Mouse (Mus musculus): ENCODE results near the gene Adprm.
A peak's percentile ranks its signal among the peaks of the same experiment; 100 is the strongest.
"Not testable (repeated sequence)": the region's sequence is repeated elsewhere in the genome, so short reads cannot be mapped to it uniquely, and the experiment has no call there.

Gene Adprm

DNA sequence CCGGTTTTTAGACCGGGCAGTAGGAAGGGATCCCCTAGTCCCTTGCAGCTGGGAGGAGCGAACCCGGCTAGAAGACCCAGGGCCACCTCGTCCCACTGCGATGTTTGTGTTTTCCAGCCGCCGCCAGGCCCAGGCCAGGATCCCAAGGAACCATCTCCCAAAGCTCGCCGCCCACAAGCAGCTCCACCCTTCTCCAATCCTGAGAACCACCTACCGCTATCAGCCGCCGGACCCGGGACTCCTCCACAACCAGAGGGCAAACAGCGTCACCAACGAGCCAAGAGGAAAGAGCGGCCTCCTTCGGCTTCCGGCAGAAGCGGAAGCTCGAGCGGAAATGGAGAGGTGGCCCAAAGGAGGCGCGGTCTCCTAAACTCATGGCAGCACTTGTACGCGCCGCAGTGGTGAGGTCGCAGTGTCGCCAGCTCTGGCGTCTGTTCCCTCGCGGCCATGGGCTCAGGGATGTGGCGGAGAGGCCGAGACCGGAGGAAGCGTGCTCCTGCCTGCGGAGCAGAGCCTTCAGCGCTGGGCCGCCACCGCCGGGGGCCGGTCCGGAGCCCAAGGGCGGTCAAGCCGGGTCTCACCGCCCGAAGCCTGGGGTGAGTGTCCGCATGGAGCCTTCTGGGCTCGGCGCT is at the start of gene Adprm, which contains the start of gene Sco1:
Gene Adprm, minus strand, starts transcription at position 274 of the 632 bp plus-strand sequence.
Gene Sco1, plus strand, starts transcription at position 350 of the 632 bp plus-strand sequence.
- peak; percentile 92 for DNase-seq (ENCODE audit: inconsistent ontology term)

DNA sequence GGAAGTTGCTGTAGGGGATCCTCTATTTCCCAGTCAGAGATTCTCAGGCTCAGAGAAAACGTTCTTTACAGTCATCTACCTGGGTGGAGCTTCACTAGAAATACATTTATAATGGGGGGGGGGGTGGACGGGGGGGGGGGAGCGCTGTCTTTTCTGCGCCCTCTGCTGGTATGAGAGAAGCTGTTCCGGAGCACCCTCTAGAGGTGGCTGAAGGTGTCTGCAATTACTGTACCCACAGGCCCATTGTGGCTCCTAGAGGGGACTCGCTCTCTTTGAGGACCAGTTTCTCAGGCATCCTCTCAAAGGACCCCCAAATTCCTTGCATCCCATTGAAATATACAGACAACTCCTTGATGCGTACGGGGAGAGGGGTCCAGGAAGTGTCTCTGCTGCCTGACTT is 49.3 kb upstream of the Adprm start:
- DNase-seq (ENCODE audit: inconsistent ontology term) = no peak

DNA sequence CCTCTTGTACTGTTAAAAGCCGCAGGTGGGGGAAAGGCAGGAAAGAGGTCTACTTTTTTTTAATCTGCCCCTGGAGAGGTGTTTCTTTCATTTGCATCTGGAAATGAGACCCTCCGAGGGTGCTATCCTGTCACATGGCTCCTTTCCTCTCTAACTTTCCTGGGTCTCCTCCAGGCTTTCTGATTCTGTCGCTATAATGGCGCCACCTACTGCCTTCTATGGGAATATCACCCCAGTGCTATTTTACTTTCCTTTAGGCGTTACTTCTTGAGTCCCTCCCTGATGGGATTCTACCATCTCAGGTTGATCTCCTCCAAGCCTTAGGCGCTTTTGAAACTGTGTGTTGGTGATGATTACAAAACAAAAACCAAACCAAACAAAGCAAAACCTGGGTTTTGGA is 47.8 kb upstream of the Adprm start:
- no peak for DNase-seq (ENCODE audit: inconsistent ontology term)

DNA sequence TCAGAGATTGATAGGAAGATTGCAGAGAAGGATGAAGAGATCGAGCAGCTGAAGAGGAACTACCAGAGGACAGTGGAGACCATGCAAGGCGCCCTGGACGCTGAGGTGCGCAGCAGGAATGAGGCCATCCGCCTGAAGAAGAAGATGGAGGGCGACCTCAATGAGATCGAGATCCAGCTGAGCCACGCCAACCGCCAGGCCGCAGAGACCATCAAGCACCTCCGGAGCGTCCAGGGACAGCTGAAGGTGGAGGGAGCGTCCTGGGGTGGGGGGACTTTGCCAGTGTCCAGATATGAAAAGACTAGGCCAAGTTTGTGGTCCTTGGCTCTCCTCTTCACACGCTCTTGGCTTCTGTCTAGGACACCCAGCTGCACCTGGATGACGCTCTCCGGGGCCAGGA is 46.8 kb upstream of the Adprm start:
- DNase-seq (ENCODE audit: inconsistent ontology term) = no peak

DNA sequence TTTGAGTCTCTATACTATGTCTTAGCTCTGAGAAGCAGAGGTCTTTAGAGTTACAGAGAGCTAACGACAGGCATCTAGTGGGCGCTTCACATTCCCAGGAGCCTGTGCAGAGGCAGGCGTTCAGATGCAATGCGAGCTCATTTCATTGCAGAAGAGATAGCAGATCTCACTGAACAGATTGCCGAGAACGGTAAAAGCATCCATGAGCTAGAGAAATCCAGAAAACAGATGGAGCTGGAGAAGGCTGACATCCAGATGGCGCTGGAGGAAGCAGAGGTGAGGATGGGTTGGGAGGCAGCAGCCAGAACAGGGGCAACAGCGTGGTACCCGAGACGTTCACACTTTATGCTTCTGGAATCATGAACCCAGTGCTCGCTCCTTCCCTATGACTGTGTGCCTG is 46.0 kb upstream of the Adprm start:
- no peak for DNase-seq (ENCODE audit: inconsistent ontology term)

DNA sequence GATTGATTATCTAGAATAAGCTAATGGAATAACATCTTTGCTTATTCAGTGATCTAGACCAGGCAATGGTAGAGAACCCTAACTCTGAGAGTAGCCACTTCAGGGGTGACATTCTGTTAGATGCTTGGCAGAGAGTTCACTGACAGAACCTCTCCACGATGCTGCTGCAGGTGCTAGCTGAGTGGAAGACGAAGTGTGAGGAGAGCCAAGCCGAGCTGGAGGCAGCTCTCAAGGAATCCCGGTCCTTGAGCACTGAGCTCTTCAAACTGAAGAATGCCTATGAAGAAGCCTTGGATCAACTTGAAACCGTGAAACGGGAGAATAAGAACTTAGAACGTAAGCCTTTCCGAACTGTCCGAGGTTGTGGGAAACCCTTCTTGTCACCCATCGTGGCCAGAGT is 45.3 kb upstream of the Adprm start:
- DNase-seq (ENCODE audit: inconsistent ontology term) = no peak

DNA sequence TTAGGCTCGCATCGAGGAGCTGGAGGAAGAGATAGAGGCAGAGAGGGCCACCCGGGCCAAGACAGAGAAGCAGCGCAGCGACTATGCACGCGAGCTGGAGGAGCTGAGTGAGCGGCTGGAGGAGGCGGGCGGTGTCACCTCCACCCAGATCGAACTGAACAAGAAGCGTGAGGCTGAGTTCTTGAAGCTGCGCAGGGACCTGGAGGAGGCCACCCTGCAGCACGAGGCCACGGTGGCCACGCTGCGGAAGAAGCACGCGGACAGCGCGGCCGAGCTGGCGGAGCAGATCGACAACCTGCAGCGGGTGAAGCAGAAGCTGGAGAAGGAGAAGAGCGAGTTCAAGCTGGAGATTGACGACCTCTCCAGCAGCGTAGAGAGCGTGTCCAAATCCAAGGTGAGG is 42.1 kb upstream of the Adprm start:
- DNase-seq (ENCODE audit: inconsistent ontology term) = no peak

DNA sequence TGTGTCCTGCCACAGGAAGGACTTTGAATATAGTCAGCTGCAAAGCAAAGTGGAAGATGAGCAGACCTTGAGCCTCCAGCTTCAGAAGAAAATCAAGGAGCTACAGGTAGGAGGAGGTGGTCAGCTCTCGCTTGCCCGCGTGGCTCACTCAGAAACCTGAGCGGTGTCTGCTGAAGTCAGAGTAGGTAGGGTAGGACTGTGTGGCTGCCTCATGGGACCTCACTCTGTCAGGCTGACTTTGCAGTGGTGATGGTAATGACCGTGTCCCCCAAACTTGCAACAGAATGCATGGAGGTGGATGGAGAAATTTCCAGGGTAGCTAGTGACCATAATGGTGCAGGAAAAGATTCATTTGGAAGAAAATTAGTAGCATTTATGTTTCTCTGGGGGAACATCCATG is 41.3 kb upstream of the Adprm start:
- no peak for DNase-seq (ENCODE audit: inconsistent ontology term)

DNA sequence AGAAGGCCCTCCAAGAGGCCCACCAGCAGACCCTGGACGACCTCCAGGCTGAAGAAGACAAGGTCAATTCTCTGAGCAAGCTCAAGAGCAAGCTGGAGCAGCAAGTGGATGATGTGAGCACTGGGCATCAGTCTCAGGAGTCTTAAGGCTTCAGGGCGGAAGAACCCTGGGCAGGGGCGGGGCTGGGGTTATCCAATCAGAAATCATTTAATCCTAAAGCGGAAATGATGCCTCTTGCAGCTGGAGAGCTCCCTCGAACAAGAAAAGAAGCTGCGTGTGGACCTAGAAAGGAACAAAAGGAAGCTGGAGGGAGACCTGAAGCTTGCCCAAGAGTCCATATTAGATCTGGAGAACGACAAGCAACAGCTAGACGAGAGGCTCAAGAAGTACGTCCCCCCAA is 40.8 kb upstream of the Adprm start:
- DNase-seq (ENCODE audit: inconsistent ontology term) = no peak

DNA sequence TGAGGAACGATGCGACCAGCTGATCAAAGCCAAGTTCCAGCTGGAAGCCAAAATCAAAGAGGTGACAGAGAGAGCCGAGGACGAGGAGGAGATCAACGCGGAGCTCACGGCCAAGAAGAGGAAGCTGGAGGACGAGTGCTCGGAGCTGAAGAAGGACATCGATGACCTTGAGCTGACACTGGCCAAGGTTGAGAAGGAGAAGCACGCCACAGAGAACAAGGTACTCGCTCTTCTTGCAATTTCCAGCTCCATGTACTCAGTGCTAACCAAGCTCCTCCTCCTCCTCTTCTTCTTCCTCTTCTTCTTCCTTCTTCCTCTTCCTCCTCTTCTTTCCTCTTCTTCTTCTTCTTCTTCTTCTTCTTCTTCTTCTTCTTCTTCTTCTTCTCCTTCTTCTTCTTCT is 40.0 kb upstream of the Adprm start:
- not testable (repeated sequence) for DNase-seq (ENCODE audit: inconsistent ontology term)

DNA sequence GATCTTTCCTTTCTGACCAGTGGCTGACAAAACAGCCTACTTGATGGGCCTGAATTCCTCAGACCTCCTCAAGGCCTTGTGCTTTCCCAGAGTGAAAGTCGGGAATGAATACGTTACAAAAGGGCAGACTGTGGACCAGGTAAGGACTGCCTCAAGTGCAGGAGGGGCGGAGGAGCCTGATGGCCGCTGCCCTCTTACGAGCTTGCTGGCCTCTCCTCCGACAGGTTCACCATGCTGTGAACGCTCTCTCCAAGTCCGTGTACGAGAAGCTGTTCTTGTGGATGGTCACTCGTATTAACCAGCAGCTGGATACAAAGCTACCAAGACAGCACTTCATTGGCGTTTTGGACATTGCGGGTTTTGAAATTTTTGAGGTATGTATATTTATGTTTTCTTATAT is 34.8 kb upstream of the Adprm start:
- DNase-seq (ENCODE audit: inconsistent ontology term) = no peak

DNA sequence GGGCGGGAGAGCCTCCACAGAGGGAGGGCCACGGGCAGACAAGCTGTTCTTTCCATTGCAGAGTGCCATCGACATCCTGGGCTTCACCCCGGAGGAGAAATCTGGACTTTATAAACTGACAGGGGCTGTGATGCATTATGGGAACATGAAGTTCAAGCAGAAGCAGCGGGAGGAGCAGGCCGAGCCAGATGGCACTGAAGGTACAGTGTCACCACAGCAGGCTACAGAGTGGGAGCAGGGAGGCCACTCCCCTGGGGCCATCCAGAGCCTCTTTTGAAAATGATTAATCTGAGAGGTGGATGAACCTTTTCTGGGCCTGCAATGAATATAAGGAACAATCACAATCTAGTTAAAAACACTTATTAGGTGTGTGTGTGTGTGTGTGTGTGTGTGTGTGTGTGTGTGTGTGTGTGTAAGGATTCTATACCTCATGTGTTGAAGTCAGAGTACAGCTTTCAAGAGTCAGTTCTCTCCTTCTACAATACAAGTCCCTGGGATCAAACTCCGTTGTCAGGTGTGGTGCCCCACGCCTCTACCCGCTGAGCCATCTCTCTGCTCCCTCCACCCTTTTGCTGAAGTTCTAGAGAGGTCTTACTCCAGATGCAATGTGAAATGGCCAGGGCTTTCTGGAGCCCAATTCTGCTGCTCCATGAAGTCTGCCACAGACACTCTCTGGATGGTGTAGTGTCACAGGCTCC is 34.2 kb upstream of the Adprm start:
- no peak for DNase-seq (ENCODE audit: inconsistent ontology term)

DNA sequence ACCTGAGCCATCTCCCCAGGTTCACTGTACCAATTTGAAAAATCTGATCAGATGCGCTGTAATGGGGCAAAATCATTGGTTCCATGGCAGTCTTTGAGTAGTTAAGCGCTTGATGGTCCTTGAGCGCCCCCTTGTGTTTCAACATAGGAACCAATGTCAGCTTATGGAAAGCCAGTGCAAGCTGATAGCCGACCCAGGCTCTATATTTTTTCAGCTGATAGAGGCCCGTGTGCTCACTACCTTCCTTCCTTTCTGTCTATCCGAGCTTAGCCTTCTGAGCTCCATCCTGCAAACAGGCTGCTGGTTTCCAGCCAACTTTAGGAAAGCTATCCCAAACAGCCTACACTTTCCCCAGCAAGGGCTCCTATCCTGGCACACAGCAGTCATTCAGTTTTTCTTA is 33.1 kb upstream of the Adprm start:
- peak; percentile 54 for DNase-seq (ENCODE audit: inconsistent ontology term)

DNA sequence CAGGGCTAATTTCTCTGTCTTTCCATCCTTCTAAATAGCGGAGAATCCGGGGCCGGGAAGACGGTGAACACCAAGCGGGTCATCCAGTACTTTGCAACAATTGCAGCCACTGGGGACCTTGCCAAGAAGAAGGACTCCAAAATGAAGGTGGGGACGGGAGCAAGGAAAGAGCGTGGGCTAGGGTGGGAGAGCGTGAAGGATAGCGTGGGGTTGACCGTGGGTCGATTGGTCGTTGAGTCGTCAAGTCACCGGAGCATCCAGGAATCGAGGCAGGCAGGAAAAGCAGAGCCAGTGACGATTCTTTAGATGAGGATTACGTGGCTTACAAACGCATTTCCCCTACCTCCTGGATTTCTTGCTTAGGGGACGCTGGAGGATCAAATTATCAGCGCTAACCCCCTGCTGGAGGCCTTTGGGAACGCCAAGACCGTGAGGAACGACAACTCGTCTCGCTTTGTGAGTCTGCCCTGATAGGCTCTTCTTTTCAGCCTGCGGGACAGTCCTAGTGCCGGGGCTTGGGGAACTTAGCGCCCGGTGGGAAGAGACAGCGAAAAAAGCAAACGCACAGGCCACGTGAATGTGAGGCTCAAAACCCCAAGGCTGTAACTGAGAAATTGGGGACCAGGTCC is 31.4 kb upstream of the Adprm start:
- DNase-seq (ENCODE audit: inconsistent ontology term) = no peak

DNA sequence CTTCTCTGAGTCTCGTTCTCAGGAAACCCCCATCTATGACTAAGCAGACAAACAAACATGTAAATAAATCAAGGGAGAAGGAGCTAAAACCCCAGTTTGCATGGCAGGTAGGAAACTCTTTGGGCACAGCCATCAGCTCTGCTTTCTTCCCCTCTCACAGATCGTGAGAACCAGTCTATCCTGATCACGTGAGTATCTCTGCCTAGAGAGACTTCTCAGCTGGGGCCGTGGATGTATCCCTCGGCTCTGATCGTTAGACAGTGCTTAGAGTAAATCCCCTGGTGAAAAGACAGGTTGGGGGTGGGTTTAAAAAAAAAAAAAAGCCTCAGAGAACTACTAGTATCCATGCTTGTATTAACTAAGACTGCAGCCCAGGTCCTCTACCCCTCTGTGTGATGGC is 30.8 kb upstream of the Adprm start:
- DNase-seq (ENCODE audit: inconsistent ontology term) = no peak

DNA sequence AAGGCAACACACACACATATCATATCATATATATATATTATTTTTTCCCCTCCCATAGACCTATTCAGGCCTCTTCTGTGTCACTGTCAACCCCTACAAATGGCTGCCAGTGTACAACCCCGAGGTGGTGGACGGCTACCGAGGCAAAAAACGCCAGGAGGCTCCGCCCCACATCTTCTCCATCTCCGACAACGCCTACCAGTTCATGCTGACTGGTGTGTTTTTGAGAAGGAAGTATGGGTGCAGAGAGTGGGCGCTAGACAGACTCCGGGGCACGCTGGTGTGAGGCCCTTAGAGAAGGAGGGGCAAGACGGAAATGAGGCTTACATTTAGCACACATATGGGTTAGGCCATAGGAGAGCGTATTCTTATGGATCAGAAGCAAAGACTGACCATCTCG is 30.4 kb upstream of the Adprm start:
- DNase-seq (ENCODE audit: inconsistent ontology term) = no peak

DNA sequence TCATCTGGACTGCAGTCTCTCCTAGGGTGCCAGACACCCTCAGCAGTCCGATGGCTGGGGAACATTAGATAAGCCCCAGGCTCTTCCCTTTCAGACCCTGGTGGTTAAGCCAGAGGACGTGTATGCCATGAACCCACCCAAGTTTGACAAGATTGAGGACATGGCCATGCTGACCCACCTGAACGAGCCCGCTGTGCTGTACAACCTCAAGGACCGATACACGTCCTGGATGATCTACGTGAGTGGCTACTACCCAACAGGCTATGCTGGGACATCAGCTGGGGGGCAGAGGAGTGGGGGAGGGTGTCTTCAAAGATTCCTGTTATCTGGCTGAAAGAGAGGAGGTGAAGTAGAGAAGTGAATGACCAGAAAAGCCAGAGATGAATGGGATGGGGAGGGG is 29.8 kb upstream of the Adprm start:
- no peak for DNase-seq (ENCODE audit: inconsistent ontology term)

DNA sequence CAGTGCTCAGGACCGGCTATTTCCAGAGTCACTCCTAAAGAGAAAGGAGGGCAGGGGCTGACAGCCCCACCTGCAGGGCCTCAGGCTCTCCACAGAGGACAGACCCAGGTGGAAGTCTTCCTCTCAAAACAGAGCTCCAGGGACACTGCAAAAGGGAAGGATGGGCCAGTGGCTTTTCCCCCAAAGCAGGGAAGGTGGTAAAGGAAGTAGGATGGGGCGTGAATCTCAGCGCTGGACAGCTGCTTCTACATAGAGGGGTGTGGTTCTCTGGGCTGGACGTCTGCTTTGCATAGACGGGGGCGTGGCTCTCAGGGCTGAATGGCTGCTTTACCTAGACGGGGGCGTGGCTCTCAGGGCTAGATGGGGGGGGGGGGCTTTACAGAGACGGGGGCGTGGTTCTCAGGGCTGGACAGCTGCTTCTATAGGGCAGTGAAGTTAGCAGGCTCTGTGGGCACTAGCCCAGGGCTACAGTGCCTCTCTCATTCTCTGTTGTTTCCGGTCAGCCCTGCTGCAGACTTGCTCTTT is 28.8 kb upstream of the Adprm start:
- peak; percentile 18 for DNase-seq (ENCODE audit: inconsistent ontology term)

DNA sequence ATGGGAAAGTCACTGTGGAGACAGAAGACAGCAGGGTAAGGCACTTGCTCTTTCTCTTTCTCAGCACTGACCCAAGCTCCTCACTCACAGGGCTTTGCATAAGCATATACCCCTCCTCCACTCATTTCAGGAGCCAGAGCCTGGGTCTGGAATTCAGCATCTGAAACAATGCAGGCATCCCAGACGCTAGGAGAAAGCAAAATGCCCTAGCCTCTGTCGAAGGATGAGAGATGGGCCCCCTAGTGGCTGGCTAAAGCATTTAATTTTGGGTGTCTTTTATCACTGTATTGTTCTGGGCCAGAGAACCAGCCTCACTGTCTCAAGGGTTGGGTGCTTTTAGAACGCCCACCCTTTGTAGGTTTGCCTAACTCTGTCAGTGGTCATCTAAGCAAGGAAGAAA is 27.8 kb upstream of the Adprm start:
- DNase-seq (ENCODE audit: inconsistent ontology term) = peak; percentile 72

DNA sequence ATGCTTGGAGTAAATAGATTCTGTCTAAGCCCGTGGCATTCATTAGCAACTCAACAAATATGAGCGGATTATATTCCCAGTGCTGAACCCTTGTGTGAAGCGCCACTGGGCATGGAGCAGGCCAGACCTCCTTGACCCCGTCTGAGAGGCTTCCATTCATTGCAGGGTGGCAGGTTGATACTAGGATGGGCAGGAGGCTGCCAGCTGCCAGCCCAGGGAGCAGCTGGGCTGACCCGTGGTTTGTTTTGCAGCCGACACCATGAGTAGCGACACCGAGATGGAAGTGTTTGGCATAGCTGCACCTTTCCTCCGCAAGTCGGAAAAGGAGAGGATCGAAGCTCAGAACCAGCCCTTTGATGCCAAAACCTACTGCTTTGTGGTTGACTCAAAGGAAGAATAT is 27.3 kb upstream of the Adprm start:
- no peak for DNase-seq (ENCODE audit: inconsistent ontology term)

DNA sequence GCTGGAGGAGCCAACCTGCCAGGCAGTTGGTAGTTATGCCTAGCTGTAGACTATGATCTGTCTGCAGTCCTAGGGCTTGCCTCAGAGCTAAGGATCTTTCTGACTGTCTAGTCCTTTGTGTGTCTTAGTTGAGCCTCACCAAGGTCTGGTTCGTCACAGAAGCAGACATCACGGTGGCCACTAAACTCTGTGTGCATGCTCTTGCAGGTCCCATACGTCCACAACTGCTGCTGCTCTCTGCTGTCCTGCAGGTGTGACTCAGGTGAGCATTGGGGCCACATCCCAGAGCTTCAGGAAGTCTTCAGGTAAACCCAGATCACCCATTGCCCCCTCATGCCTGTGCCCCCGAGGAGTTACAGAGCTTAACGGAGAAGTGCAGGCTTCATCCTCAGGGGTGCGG is 26.5 kb upstream of the Adprm start:
- DNase-seq (ENCODE audit: inconsistent ontology term) = no peak

DNA sequence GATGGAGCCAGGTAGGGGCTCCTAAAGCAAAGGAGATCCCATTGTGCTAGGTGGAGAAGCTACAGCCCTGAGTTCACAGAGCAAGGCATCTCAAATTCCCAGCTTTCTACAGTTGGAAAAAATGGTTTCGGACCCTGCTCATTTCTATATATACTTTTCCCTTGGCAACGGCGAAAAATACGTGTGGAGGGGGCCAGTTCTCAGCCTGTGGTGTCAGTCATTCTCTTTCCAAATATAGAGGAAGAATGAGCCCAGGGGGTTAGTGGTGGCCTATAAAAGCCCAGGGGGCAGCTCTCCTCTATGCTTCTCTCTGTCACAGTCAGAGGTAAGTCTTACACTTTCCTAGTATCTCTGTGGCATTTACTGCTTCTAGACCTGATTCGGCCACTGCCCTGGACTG is 25.6 kb upstream of the Adprm start, which contains the start of gene Myh3:
Gene Myh3, plus strand, starts transcription at position 301 of the 400 bp plus-strand sequence.
- DNase-seq (ENCODE audit: inconsistent ontology term) = no peak

DNA sequence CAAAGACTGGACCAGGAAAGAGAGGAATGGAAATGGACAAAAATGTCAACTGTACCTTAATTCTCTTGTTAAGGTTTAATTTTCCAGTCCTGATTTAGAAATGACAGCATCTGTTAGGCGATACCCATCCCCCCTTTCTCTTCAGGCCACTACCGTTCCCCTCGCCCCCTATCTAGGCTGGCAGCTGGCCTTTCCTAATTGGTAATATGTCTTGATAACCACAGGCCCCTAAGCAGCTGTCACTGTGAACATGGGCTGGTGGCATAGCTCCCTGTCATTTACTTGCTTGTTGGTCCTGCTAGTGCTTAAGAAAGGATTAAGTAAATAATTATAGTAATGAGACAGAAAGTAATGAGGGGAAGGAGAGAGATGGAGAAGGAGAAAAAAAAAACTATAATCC is 25.0 kb upstream of the Adprm start:
- no peak for DNase-seq (ENCODE audit: inconsistent ontology term)
